Mouse (Mus musculus) spleen, adult 18-20 months (tissue): ENCODE results near the gene Olfr294.

Experiments
- DNase-seq, 2 experiments: peaks; one replicate each; pipeline ENCODE4 v3.0.0; 2022; ENCODE audit warnings: mixed read lengths in 2 of 2

The Olfr294 gene

DNA sequence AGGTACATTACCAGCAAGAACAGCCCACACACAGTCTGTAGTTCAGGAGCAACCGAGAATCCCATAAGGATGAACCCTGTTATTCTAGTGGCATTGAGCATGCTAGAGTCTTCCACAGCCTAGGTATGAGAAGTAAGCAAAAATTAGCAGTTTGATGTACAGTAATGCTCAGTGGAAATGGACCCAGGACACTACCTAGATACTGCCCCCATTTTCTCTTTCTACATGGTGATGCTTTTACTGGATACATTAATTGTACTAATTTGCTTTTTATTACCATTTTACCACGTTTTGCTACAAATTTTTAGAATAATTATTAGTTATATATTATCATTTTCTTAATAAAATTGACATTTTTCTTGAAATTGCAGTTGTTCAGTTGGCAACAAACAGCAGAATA is at the start of gene Olfr294:
TSS of gene Olfr294 (minus strand) at position 101 of the 400 bp plus-strand sequence.
- DNase-seq, result no peak

DNA sequence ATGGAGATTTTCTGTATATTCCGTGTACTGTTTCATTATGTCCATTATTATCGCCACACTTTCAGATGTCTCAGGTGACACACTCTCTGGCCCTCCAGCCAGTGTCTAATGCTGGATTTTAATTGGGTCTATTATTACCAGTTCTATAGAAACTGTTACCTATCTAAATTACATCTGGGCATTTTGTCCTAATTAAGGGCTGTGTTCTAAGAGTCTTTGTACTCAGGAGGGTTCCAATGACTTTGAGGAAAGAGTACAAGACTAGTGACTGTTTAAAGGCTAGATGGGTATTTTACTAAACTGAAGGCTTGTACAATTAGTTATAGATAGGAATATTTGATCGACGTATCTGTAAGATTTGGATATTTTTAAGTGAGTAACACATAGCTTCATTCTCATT is 32.3 kb upstream of the Olfr294 start, which contains the start of gene Olfr293:
TSS of gene Olfr293 (plus strand) at position 301 of the 400 bp plus-strand sequence.
- DNase-seq, result no peak

DNA sequence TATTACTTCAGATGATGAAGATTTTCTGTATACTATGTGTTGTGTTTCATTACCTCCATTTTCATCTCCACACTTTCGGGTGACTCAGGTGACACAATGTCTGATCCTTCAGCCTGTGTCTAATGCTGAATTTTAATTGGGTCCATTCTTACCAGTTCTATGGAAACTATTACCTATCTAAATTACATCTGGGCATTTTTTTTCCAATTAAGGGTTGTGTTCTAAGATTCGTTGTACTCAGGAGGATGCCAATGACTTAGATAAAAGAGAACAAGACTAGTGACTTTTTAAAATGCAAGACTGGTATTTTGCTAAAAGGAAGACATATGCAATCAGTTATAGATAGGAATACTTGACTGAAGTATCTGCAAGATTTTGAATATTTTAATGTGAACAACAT is 32.9 kb downstream of the Olfr294 start, which contains the start of gene Olfr295:
TSS of gene Olfr295 (plus strand) at position 301 of the 400 bp plus-strand sequence.
- DNase-seq, result no peak
